Mouse (Mus musculus) kidney, embryonic 14.5 days (tissue): ENCODE measurements at regions not wholly inside any gene's neighbourhood (a gene's known extent, or its start where the extent isn't known, plus 50 kb on each side); places are given as distances from the start of the nearest gene placed in this dataset.
A peak's percentile ranks its signal among the peaks of the same experiment; 100 is the strongest.

ENCODE experiments used
- ATAC-seq: fragments of 200-750 bp; cut with Nextera tagmentation; 2 replicates; pipeline ENCODE4 v1.8.0; 2017; ENCODE audit warnings: moderate number of reproducible peaks, mild to moderate bottlenecking, moderate TSS enrichment, moderate library complexity; ENCODE audit not compliant: low FRiP score, low TSS enrichment
- H3K27ac ChIP-seq: fragments of 300-500 bp; sonication (generic); 2 replicates; pipeline ENCODE4 v1.5.1; 2014; ENCODE audit warnings: low read depth, mild to moderate bottlenecking, low read length, moderate library complexity, mixed read lengths
- H3K27me3 ChIP-seq: fragments of 300-500 bp; sonication (generic); 2 replicates; pipeline ENCODE4 v1.6.1; 2014; ENCODE audit warnings: mild to moderate bottlenecking, low read length; ENCODE audit not compliant: control insufficient read depth, insufficient read depth
- H3K36me3 ChIP-seq: fragments of 300-500 bp; sonication (generic); 2 replicates; pipeline ENCODE4 v1.6.1; 2014; ENCODE audit warnings: low read length, mixed read lengths; ENCODE audit not compliant: control insufficient read depth, insufficient read depth
- H3K4me1 ChIP-seq: fragments of 300-500 bp; sonication (generic); 2 replicates; pipeline ENCODE4 v1.6.1; 2014; ENCODE audit warnings: low read length, mixed read lengths; ENCODE audit not compliant: control insufficient read depth, insufficient read depth
- H3K4me2 ChIP-seq: fragments of 300-500 bp; sonication (generic); replicated peaks from 2 replicates; pipeline ENCODE4 v1.6.1; 2014; ENCODE audit warnings: low read depth, mild to moderate bottlenecking, low read length
- H3K4me3 ChIP-seq: fragments of 300-500 bp; sonication (generic); 2 replicates; pipeline ENCODE4 v1.5.1; 2014; ENCODE audit warnings: mild to moderate bottlenecking, low read length
- H3K9ac ChIP-seq: fragments of 300-500 bp; sonication (generic); 2 replicates; pipeline ENCODE4 v1.6.1; 2014; ENCODE audit warnings: low read depth, mild to moderate bottlenecking, low read length, moderate library complexity
- H3K9me3 ChIP-seq: fragments of 300-500 bp; sonication (generic); 2 replicates; pipeline ENCODE4 v1.6.1; 2016; ENCODE audit warnings: low read length; ENCODE audit not compliant: control insufficient read depth
- WGBS: fragments of 180-500 bp; shearing (Covaris S2); extraction: QIAGEN DNeasy Blood & Tissue Kit; methylation state at CpG from one replicate; pipeline ENCODE4 v1.1.7; 2014; 5-methylcytosine and 5-hydroxymethylcytosine counted together

DNA sequence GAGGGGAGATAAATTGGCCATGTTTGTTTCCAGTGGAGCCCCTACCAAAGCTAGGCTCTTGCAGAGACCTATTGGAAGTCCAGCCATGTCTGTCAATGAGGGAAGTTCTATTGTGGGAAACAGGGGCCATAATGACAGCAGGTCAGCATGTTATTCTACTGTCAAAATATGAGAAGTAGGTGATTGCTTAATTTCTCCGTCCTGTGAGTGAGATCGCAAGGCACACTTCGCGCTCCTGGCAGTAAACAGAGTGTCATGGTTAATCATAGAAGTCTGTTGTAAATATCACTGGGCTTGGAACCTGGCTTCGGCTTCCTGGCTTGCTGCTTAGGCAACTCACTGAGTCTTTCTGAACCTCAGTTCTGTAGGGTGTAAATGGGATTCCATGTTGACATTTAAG lies 72.5 kb upstream of the Ccdc122 start:
- no peaks in the 10 kb centered on the region for H3K4me1 ChIP-seq
- H3K9ac ChIP-seq: no peak overlapping the region
- H3K9me3 ChIP-seq: no peaks in the 10 kb centered on the region
- WGBS: 91% methylated on average over 5 of the region's 5 CpGs
- H3K4me3 ChIP-seq: no peak overlapping the region
- H3K36me3 ChIP-seq: no peaks in the 10 kb centered on the region
- H3K27me3 ChIP-seq: no peaks in the 10 kb centered on the region
- H3K27ac ChIP-seq: no peak overlapping the region
- no peak overlapping the region for H3K4me2 ChIP-seq
- ATAC-seq: no peak

DNA sequence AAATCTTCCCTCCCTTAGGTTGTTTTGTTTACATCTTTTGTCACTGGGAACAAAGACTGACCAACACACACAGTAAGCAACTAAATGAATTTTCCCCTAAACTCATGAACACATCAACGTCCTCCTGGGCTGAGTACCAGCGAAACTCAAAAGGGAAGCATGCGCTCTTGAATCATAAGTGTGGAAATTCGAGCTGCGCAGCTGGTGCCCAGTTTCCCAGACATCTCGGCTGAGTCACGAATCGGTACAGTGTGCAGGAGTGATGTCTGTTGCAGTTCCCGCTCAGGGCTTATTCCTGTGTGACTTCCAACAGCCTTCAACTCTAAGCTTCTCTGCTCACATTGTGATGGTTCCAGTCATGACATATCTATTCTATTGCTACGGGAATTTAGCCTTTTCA lies 77.7 kb upstream of the Ccdc122 start:
- Histone ChIP-seq H3K4me2 (no peak overlapping the region), H3K4me1 (0 out of 2 replicates have a peak, but pooled peaks cover 4% of the 10 kb centered on the region), H3K4me3 (no peak overlapping the region), H3K9me3 (no peaks in the 10 kb centered on the region), H3K27ac (no peak overlapping the region), H3K36me3 (no peaks in the 10 kb centered on the region), H3K27me3 (no peaks in the 10 kb centered on the region), H3K9ac (no peak overlapping the region)
- 61% methylated on average over 10 of the region's 10 CpGs for WGBS
- ATAC-seq: no peak

DNA sequence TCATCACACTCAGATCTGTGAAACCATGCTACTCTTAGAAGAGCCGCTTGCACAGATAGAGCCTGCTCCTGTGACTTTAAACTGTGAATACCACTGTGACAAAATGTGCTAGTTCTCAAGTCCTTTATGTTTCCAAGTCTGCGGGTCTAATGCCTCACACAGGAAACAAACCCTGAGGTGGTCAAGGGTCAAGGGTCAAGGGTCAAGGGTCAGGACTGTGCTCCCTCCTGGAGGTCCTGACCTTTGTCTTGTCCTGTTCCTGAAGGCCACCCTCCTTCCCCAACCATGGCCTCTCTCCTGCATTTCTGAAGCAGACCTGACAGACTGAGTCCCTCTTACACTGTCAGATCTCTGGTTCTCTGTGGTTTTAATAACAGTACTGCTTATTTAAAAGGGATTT lies 79.4 kb upstream of the Ccdc122 start:
- 0 out of 2 replicates have a peak, but pooled peaks cover 4% of the 10 kb centered on the region for H3K4me1 ChIP-seq
- no peak overlapping the region for H3K9ac ChIP-seq
- no peaks in the 10 kb centered on the region for H3K9me3 ChIP-seq
- H3K4me2 ChIP-seq: no peak overlapping the region
- H3K36me3 ChIP-seq: no peaks in the 10 kb centered on the region
- H3K4me3 ChIP-seq: no peak overlapping the region
- 54% methylated on average over 2 of the region's 2 CpGs for WGBS
- no peaks in the 10 kb centered on the region for H3K27me3 ChIP-seq
- no peak overlapping the region for H3K27ac ChIP-seq
- no peak for ATAC-seq

DNA sequence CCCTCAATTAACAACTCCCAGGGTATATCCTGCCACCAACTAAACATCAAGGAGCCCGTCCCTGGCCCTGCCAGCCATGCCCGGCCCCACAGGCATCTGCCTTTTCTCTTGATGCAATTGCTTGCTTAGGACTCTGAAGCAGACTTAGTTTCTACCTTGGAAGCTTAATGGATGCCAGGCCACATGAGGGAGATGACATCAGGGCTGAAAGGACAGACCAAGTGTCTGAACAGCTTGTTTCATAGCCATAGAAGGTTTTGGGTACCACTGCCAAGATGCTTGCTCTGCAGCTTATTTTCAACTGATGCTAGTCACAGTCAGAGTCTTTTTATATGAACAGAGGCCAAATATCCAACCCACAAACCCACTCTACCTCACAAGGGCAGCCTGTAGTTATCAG lies 83.4 kb upstream of the Ccdc122 start:
- no peak overlapping the region for H3K4me3 ChIP-seq
- no peak for ATAC-seq
- no peaks in the 10 kb centered on the region for H3K9me3 ChIP-seq
- H3K4me2 ChIP-seq: no peak overlapping the region
- 91% methylated on average over 2 of the region's 2 CpGs for WGBS
- peaks cover 9% of the 10 kb centered on the region for H3K4me1 ChIP-seq
- no peaks in the 10 kb centered on the region for H3K36me3 ChIP-seq
- no peak overlapping the region for H3K27ac ChIP-seq
- H3K9ac ChIP-seq: no peak overlapping the region
- no peaks in the 10 kb centered on the region for H3K27me3 ChIP-seq

DNA sequence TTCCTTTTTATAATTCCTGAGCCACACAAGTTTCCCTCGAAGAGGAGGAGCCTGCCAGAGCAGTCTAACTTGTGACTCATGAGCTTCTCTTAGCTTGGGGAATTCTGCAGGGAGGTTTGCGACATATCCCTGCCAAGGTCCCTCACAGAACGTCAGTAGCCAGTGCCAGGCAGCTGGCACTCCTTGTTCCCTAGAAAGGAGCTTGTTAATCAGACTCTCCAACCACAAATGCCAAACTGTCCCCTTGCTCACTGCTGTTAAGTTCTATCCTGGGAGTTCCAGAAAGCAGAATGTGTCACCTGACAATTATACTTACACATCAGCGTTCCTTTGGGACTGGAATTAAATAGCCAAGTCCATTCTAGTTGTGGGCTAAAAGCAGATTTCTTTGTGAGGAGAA lies 85.1 kb upstream of the Ccdc122 start:
- H3K4me2 ChIP-seq: no peak overlapping the region
- no peak overlapping the region for H3K27ac ChIP-seq
- no peak overlapping the region for H3K4me3 ChIP-seq
- H3K36me3 ChIP-seq: no peaks in the 10 kb centered on the region
- 73% methylated on average over 4 of the region's 4 CpGs for WGBS
- no peaks in the 10 kb centered on the region for H3K27me3 ChIP-seq
- H3K4me1 ChIP-seq: peaks cover 9% of the 10 kb centered on the region
- ATAC-seq: no peak
- H3K9me3 ChIP-seq: no peaks in the 10 kb centered on the region
- H3K9ac ChIP-seq: no peak overlapping the region

GRCm38 (mm10) chr14:76949388-76949787 lies 87.2 kb upstream of the Ccdc122 start:
- H3K27ac ChIP-seq: no peak overlapping the region
- ATAC-seq: no peak
- H3K27me3 ChIP-seq: no peaks in the 10 kb centered on the region
- WGBS: 79% methylated on average over 3 of the region's 3 CpGs
- H3K4me2 ChIP-seq: no peak overlapping the region
- H3K9ac ChIP-seq: no peak overlapping the region
- H3K9me3 ChIP-seq: no peaks in the 10 kb centered on the region
- H3K4me3 ChIP-seq: no peak overlapping the region
- H3K4me1 ChIP-seq: peaks cover 10% of the 10 kb centered on the region
- H3K36me3 ChIP-seq: no peaks in the 10 kb centered on the region

- Histone ChIP-seq H3K4me1 (peaks cover 10% of the 10 kb centered on the region), H3K4me3 (no peak overlapping the region), H3K4me2 (no peak overlapping the region), H3K27ac (no peak overlapping the region), H3K9ac (no peak overlapping the region), H3K9me3 (no peaks in the 10 kb centered on the region), H3K27me3 (no peaks in the 10 kb centered on the region), H3K36me3 (no peaks in the 10 kb centered on the region)
- 0 out of 2 replicates have a peak, but pooled peaks have one; percentile 9 for ATAC-seq
- 27% methylated on average over 3 of the region's 3 CpGs for WGBS
These were observed 87.6 kb upstream of the Ccdc122 start for GRCm38 (mm10) chr14:76948948-76949347.

- H3K9ac ChIP-seq: no peak overlapping the region
- no peaks in the 10 kb centered on the region for H3K27me3 ChIP-seq
- WGBS: 71% methylated on average over 6 of the region's 6 CpGs
- H3K4me1 ChIP-seq: peaks cover 10% of the 10 kb centered on the region
- no peak for ATAC-seq
- no peak overlapping the region for H3K27ac ChIP-seq
- no peak overlapping the region for H3K4me3 ChIP-seq
- H3K36me3 ChIP-seq: no peaks in the 10 kb centered on the region
- H3K4me2 ChIP-seq: no peak overlapping the region
- no peaks in the 10 kb centered on the region for H3K9me3 ChIP-seq
These were observed 88.1 kb upstream of the Ccdc122 start for GRCm38 (mm10) chr14:76948481-76948880.

DNA sequence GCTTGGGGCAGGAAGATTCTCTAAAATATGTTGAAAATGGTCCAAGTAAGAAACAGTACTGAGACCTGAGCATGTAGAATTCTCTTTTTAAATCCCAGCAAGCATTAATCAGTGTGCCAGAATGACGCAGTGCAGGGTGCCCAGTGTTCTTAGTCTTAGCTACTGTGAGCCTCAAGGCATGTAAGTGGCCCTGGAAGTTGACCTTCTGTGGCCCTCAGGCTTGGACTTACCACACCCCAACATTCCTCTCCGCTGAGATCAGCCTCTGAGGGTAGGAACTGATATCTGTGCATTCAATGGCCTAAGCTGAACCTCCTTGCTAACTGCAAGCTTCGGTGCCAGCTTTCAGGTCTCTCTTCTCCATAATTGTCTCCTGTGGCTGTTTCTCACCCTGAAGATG lies 89.4 kb upstream of the Ccdc122 start:
- H3K4me1 ChIP-seq: peaks cover 10% of the 10 kb centered on the region
- ATAC-seq: no peak
- 73% methylated on average over 3 of the region's 3 CpGs for WGBS
- no peaks in the 10 kb centered on the region for H3K9me3 ChIP-seq
- no peak overlapping the region for H3K4me3 ChIP-seq
- no peak overlapping the region for H3K27ac ChIP-seq
- no peaks in the 10 kb centered on the region for H3K27me3 ChIP-seq
- H3K36me3 ChIP-seq: no peaks in the 10 kb centered on the region
- no peak overlapping the region for H3K4me2 ChIP-seq
- H3K9ac ChIP-seq: no peak overlapping the region

GRCm38 (mm10) chr14:76945626-76946025 lies 90.9 kb upstream of the Ccdc122 start:
- WGBS: 37% methylated on average over 6 of the region's 6 CpGs
- Histone ChIP-seq H3K4me1 (peaks cover 10% of the 10 kb centered on the region), H3K9ac (no peak overlapping the region), H3K4me3 (no peak overlapping the region), H3K27me3 (no peaks in the 10 kb centered on the region), H3K4me2 (no peak overlapping the region), H3K36me3 (no peaks in the 10 kb centered on the region), H3K27ac (no peak overlapping the region), H3K9me3 (no peaks in the 10 kb centered on the region)
- ATAC-seq: no peak
